Mouse (Mus musculus) thymus, postnatal 4 days (tissue): ENCODE measurements around the gene Htt.
"Not testable (repeated sequence)": the region's sequence is repeated elsewhere in the genome, so short reads cannot be mapped to it uniquely, and the experiment has no call there.

ENCODE experiments used
- DNase-seq: peaks from one replicate; pipeline ENCODE4 v3.0.0; 2021

Gene Htt

DNA sequence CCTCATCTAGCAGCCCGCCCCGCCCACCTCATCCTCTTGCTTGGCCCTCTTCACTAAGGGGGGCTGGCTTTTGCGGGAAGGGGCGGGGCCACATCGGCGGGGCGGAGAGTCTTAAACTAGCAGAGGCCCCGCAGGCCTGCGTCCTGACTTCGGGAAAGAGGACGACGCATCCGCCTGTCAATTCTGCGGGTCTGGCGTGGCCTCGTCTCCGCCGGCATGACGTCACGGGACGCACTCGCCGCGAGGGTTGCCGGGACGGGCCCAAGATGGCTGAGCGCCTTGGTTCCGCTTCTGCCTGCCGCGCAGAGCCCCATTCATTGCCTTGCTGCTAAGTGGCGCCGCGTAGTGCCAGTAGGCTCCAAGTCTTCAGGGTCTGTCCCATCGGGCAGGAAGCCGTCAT is at the start of gene Htt:
Htt (plus strand) TSS at position 232 of the 400 bp plus-strand sequence.
- peak; percentile 97 for DNase-seq

DNA sequence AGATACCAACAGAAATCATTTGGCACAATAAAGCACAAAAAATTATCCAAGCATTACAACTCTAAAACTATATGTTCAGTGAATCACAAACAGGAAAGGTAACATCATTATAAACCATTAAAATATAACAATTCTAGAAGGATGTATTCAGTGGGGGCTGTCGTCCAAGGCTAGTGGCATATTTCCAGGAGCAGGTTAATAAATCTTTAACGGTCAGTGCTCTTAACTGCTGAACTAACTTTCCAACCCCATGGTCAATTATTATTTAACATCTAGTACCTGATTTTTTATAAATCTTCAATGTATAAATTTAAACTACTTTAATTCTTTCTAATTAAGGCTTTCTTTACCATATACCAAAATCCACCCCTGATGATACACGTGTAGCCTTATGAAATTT is 47.2 kb upstream of the Htt start:
- DNase-seq = not testable (repeated sequence)

- no peak for DNase-seq
These were observed 46.7 kb upstream of the Htt start for GRCm38 (mm10) chr5:34714816-34715215.

- DNase-seq = no peak
These were observed 32.4 kb upstream of the Htt start for GRCm38 (mm10) chr5:34729141-34729540.

- DNase-seq = no peak
These were observed 31.3 kb upstream of the Htt start for GRCm38 (mm10) chr5:34730255-34730654.

DNA sequence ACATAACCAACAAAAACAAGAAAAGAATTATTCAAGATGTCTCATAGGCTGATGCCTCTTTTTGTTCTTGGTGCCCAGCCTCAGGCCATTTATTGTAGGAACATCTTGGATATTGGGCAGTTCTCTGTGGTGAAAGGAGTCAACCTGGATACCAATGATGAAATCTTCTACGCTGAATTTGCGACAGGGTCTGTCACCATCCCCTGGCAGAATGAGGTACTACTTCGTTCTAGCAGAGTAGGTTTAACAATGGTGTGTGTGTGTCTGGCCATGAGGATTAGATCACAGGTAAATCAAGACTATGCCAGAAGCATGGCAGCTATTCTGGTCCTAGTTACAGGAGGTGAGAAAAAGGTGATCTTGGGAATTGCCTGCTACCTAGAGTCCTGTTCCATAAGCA is 10.1 kb upstream of the Htt start:
- no peak for DNase-seq

DNA sequence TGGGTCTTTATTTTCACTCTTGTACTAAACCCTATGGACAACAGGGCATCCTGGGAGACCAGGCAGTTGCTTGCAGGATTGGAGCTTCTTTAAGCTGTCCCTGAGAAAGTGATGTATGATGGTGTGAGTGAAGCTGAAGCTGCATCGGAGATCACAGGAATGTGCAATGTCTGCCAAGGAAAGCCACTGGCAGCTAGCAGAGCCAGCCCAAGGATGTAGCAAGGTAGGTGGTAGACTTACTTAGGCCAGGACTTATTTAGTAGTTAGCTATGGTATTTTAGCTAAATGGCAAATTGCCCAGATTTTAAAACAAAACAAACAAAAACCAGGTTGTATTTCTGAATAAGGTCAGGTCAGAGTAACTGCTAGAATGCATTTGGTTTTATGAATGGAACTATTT is 2.8 kb upstream of the Htt start:
- no peak for DNase-seq

DNA sequence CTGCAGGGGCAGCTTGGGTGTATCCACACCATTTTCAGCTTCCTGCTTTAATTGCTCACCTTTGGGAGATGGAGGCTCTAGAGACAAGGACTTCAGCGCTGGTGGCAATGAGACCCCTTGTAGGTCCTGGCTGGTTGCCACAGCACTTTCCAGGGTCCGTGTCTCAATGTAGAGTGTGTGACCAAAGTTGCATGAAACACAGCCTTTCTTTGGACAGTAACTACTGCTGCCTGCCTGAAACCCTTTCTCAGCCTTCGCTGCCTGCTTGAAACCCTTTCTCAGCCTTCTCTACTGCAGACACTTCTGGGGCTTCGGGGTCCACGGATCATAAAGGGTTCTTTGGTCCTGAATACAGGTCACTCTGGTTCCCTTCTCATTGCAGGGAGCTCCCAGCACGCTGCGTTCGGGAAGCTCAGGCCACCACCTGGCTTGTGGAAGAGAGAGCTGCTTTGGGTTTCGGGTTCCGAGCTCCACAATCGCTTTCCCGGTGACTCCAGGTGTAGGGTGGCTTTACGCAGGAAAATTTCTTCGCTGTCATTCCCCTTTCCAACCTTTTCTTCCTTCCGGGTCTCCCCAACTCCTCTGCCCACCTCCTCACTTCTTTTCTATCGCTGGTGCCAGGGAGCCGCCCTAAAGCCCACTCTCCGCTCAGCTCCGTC is 561 bp upstream of the Htt start:
- DNase-seq = no peak

DNA sequence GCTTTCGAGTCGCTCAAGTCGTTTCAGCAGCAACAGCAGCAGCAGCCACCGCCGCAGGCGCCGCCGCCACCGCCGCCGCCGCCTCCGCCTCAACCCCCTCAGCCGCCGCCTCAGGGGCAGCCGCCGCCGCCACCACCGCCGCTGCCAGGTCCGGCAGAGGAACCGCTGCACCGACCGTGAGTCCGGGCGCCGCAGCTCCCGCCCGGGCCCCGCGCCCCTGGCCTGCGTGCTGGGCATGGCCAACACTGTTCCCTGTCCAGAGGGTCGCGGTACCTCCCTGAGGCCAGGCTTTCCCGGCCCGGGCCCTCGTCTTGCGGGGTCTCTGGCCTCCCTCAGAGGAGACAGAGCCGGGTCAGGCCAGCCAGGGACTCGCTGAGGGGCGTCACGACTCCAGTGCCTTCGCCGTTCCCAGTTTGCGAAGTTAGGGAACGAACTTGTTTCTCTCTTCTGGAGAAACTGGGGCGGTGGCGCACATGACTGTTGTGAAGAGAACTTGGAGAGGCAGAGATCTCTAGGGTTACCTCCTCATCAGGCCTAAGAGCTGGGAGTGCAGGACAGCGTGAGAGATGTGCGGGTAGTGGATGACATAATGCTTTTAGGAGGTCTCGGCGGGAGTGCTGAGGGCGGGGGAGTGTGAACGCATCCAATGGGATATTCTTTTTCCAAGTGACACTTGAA is 533 bp downstream of the Htt start:
- DNase-seq = no peak

GRCm38 (mm10) chr5:34771818-34772217 is 10.3 kb downstream of the Htt start:
- no peak for DNase-seq

- no peak for DNase-seq
These were observed 11.2 kb downstream of the Htt start for GRCm38 (mm10) chr5:34772696-34773245.

DNA sequence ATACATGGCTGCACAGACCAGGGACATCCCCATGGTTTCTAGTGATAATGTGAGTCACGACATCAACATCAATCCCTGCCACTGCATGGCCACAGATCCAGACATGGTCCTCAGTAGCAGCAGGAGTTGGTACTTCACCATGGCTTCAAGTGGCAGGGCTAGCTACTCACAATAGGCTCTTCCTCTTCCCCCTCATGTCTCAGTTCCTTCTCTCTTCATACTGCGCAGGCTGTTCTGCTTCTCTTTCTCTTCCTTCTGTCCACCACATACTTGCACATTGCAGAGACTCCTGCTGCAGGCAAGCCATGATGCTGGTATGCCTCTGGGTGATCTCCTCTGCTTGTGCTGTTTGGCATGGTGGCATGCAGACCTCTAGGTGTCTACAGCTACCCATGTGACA is 11.9 kb downstream of the Htt start:
- DNase-seq = no peak

DNA sequence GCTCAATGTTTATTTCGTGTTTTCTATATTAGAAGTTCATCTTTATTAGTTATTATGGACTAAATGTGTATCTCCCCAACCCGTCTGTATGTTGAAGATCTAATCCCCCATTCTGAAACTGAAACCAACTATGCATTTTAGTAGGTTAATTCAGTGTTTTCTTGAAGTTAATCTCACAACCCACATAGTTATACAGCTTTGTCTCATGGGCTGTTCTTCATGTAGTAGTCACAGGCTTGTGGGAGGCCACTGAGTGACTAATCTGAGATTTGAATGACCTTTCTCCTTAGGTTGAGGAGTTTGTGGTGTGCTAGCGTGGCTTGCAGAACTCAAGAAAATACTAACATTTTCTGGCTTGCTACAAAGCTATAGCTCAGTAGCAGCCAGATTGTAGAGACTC is 23.5 kb downstream of the Htt start:
- no peak for DNase-seq

DNA sequence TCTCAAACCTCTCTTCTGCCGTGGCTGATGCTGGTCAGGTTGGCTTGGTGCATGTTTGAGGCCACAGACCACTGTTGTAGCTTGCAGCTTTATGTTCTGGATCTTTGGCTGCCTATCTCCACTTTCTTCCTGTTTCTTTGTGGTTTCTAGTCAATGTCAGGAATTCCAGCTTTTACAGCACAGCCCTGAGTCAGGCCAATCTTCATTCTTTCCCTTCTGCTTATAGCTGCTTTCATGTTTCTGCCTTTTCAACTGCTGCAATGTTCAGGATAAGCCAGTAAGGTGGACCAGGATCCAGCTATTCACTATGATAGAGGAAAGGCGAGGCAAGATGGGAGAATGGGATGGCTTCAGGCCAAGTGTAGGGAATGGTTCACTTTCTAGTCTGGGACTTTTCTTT is 29.6 kb downstream of the Htt start:
- DNase-seq = no peak

- no peak for DNase-seq
These were observed 38.9 kb downstream of the Htt start for GRCm38 (mm10) chr5:34800292-34800953.

- DNase-seq = no peak
These were observed 44.5 kb downstream of the Htt start for GRCm38 (mm10) chr5:34806038-34806437.

GRCm38 (mm10) chr5:34822431-34823149 is 61.0 kb downstream of the Htt start:
- no peak for DNase-seq

DNA sequence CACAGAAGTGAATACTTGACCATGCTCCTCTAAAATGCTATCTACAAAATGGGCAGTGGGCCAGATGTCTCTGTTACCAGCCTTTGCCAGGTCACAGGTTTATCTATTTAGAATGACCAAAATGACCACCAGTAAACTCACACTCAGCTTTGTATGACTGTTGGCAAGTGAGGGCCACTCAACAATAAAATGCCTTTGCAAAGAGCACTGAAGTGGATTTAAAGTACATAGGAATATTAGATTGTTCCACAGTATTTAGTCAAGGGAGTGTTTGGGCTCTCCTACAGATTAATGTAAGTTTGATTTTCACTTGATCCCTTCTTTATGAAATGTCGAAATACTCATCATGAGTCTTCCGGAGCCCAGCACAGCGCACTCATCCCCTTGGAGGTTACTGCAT is 92.5 kb downstream of the Htt start:
- DNase-seq = no peak

DNA sequence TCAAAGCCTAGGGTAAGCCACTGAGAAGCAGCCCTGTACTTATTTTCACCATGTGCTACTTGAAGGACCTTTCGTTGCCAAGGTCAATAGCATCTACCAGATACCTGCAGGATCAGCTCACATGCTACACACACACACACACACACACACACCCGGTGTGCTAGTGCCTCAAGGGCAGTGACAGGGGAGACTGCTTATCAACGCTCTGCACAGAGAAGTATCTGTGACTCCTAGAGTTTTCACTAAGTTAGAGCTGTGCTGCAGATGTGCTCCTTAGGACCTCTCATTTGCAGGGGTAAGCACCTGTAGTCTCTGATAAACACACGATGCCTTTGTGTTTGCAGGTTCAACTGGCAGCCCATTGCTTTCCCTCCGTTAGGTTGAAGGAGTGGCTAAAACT is 103.8 kb downstream of the Htt start:
- DNase-seq = no peak

DNA sequence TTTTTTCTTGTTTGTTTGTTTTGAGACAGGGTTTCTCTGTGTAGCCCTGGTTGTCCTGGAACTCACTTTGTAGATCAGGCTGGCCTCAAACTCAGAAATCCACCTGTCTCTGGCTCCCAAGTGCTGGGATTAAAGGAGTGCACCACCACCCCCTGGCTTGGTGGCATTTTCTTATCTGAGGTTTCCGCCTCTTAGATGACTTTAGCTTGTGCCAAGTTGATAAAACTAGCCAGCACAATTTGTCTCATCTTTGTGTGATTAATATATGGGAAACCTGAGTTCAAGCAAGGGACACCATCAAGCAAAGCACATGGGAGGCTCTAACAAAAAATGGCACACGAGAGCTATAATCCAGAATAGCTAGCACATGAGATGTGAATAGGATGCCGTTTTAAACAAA is 118.8 kb downstream of the Htt start:
- not testable (repeated sequence) for DNase-seq

GRCm38 (mm10) chr5:34881023-34881422 is 119.5 kb downstream of the Htt start:
- DNase-seq = no peak

- DNase-seq = peak; percentile 38
These were observed 123.7 kb downstream of the Htt start for GRCm38 (mm10) chr5:34885250-34885649.

DNA sequence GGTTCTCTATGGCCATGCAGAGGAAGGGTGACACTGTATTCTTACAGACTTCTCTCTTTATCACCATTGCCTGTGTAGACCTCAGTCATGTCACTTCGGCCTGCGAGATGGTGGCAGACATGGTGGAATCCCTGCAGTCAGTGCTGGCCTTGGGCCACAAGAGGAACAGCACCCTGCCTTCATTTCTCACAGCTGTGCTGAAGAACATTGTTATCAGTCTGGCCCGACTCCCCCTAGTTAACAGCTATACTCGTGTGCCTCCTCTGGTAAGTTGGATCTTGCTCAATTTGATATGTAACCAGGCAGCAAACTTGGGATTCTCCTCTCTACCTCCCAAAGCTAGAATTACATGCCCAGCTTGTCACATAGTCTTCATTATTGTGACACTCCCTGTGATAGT is 127.7 kb downstream of the Htt start:
- no peak for DNase-seq
